Mouse (Mus musculus) G1E (cell line): ENCODE measurements around the gene Surf1.
"Not testable (repeated sequence)": the region's sequence is repeated elsewhere in the genome, so short reads cannot be mapped to it uniquely, and the experiment has no call there.

Experiments
- CTCF ChIP-seq: IDR thresholded peaks from 2 replicates; pipeline ENCODE4 v1.5.1; 2012; ENCODE audit warnings: low read depth, low read length, inconsistent platforms, mixed read lengths
- GATA1 ChIP-seq: IDR thresholded peaks from 2 replicates; pipeline ENCODE4 v1.6.1; 2012; ENCODE audit warnings: borderline replicate concordance, low read length, inconsistent platforms, mixed read lengths
- GATA2 ChIP-seq: IDR thresholded peaks from 2 replicates; pipeline ENCODE4 v1.6.1; 2012; ENCODE audit warnings: low read depth, low read length, inconsistent platforms, borderline replicate concordance
- POLR2AphosphoS5 ChIP-seq: IDR thresholded peaks from 2 replicates; pipeline ENCODE4 v1.6.1; 2012; ENCODE audit warnings: low read depth, low read length, inconsistent platforms; ENCODE audit not compliant: insufficient replicate concordance
- TAL1 ChIP-seq: conservative IDR thresholded peaks from 2 replicates; pipeline ENCODE4 v1.6.1; 2012; ENCODE audit warnings: low read depth, low read length, inconsistent platforms, mixed read lengths

DNA sequence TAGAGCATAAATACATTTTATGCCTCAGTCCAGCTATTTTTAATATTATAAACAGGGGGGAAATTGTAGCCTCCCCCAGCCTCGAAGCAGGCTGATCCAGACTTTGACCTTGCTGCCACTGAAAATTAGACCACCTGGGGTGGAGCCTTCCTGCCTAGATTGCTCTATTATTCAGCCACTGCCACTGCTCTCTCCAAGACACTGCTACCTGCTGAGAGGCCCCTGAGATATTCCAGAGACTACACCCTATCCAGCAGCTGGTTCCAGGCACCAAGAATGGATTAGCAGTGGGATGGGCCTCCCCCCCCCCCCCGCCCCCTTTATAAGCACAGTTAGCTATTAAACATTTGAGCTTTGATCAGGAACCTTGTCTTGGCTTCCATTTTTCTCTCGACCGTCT lies 30.2 kb downstream of the Surf1 start:
- TF ChIP-seq CTCF, TAL1, GATA2, GATA1, POLR2AphosphoS5: not testable (repeated sequence)
